Mouse (Mus musculus) natural killer cell, adult 2 months (primary cell): ENCODE data around the gene Cdca7.

Experiments used
- DNase-seq, 2 experiments: peaks; one replicate each; pipeline ENCODE4 v3.0.0; 2022; ENCODE audit warnings: low spot score in 2 of 2

Gene Cdca7

GRCm38 (mm10) chr2:72475797-72476485 lies at the start of gene Cdca7:
TSS of gene Cdca7 (plus strand) at chr2:72476159.
- peak; percentile 26 to 55 for DNase-seq

- no peak for DNase-seq
Measured at GRCm38 (mm10) chr2:72426776-72427175, 49.2 kb upstream of the Cdca7 start.

- DNase-seq: no peak
Measured at GRCm38 (mm10) chr2:72427288-72427687, 48.7 kb upstream of the Cdca7 start.

GRCm38 (mm10) chr2:72438941-72439533 lies 36.9 kb upstream of the Cdca7 start:
- no peak for DNase-seq

- DNase-seq: no peak
Measured at GRCm38 (mm10) chr2:72441010-72441409, 34.9 kb upstream of the Cdca7 start.

- no peak for DNase-seq
Measured at GRCm38 (mm10) chr2:72442825-72443224, 33.1 kb upstream of the Cdca7 start.

GRCm38 (mm10) chr2:72443960-72444359 lies 32.0 kb upstream of the Cdca7 start:
- DNase-seq: no peak

GRCm38 (mm10) chr2:72446106-72446505 lies 29.9 kb upstream of the Cdca7 start:
- DNase-seq: no peak

GRCm38 (mm10) chr2:72446615-72447014 lies 29.3 kb upstream of the Cdca7 start:
- no peak for DNase-seq

GRCm38 (mm10) chr2:72453563-72453962 lies 22.4 kb upstream of the Cdca7 start:
- no peak for DNase-seq

GRCm38 (mm10) chr2:72456189-72456588 lies 19.8 kb upstream of the Cdca7 start:
- DNase-seq: no peak

GRCm38 (mm10) chr2:72464376-72465014 lies 11.5 kb upstream of the Cdca7 start:
- DNase-seq: no peak

GRCm38 (mm10) chr2:72467604-72468003 lies 8.4 kb upstream of the Cdca7 start:
- DNase-seq: no peak

- no peak for DNase-seq
Measured at GRCm38 (mm10) chr2:72471415-72472070, 4.4 kb upstream of the Cdca7 start.

- no peak for DNase-seq
Measured at GRCm38 (mm10) chr2:72474531-72475287, 1.2 kb upstream of the Cdca7 start.

GRCm38 (mm10) chr2:72475423-72475796 lies 549 bp upstream of the Cdca7 start:
- no peak for DNase-seq

GRCm38 (mm10) chr2:72476486-72477211 lies 690 bp downstream of the Cdca7 start:
- DNase-seq: peak in 1 of 2 experiments; percentile 10

GRCm38 (mm10) chr2:72477221-72477620 lies 1.3 kb downstream of the Cdca7 start:
- DNase-seq: no peak

- no peak for DNase-seq
Measured at GRCm38 (mm10) chr2:72478176-72478575, 2.2 kb downstream of the Cdca7 start.

- no peak for DNase-seq
Measured at GRCm38 (mm10) chr2:72478921-72479320, 3.0 kb downstream of the Cdca7 start.

- no peak for DNase-seq
Measured at GRCm38 (mm10) chr2:72479818-72480217, 3.9 kb downstream of the Cdca7 start.
